Mouse (Mus musculus) adrenal gland, postnatal 4 days (tissue): Measurements from ENCODE around the gene Ndufa10. TPM values are rescaled to one million over a fixed set of nuclear protein-coding genes. Genes with fewer than 3 reads are reported as not detected.
"Not testable (repeated sequence)": the region's sequence is repeated elsewhere in the genome, so short reads cannot be mapped to it uniquely, and the experiment has no call there.

Source experiments
- DNase-seq, 2 experiments: peaks; one replicate each; pipeline ENCODE4 v3.0.0; 2021 to 2022; ENCODE audit warnings: low spot score in 2 of 2, mixed read lengths in 2 of 2
- long read RNA-seq, 2 experiments: library from polyadenylated mRNA; stranded (forward); transcript quantifications; one replicate each; pipeline ENCODE4 v2.0.0; 2021
- total RNA-seq, 2 experiments: library from RNA; stranded (reverse); gene quantifications; 2 replicates each; pipeline ENCODE4 v1.2.3; 2021

Gene Ndufa10
- total RNA-seq, result 100 to 1,000 TPM; 250 to 282 TPM
- long read RNA-seq, experiment 1, transcript Ndufa10-201 (10 exons, 2,020 nt), result major isoform, 204 of 225 reads
- long read RNA-seq, experiment 1, partial matches to known transcripts, result 3 of 225 reads
- long read RNA-seq, experiment 1, other reads (novel, unspliced or antisense), result 14 of 225 reads
- long read RNA-seq, experiment 2, transcript Ndufa10-201 (10 exons, 2,020 nt), result major isoform, 283 of 329 reads
- long read RNA-seq, experiment 2, partial matches to known transcripts, result 7 of 329 reads
- long read RNA-seq, experiment 2, other reads (novel, unspliced or antisense), result 32 of 329 reads

GRCm38 (mm10) chr1:92473165-92474041 is at the start of gene Ndufa10:
Gene Ndufa10 (minus strand): TSS chr1:92473860.
- DNase-seq, result peak; percentile 88 to 89

- no peak for DNase-seq
Measured at GRCm38 (mm10) chr1:92521376-92521775, 47.7 kb upstream of the Ndufa10 start.

- DNase-seq, result no peak
Measured at GRCm38 (mm10) chr1:92519046-92519445, 45.4 kb upstream of the Ndufa10 start.

GRCm38 (mm10) chr1:92518561-92518960 is 44.9 kb upstream of the Ndufa10 start, which contains the start of gene Olfr1414:
Gene Olfr1414 (minus strand): TSS chr1:92518661.
- no peak for DNase-seq

- no peak for DNase-seq
Measured at GRCm38 (mm10) chr1:92515390-92515789, 41.7 kb upstream of the Ndufa10 start.

GRCm38 (mm10) chr1:92511646-92512045 is 38.0 kb upstream of the Ndufa10 start:
- not testable (repeated sequence) for DNase-seq

- DNase-seq, result no peak
Measured at GRCm38 (mm10) chr1:92496001-92496400, 22.3 kb upstream of the Ndufa10 start, which contains the start of gene Olfr1415. Gene Olfr1415 (minus strand): TSS chr1:92496101.

- no peak for DNase-seq
Measured at GRCm38 (mm10) chr1:92485013-92485412, 11.4 kb upstream of the Ndufa10 start, which contains the start of gene Olfr1416. Gene Olfr1416 (minus strand): TSS chr1:92485113.

GRCm38 (mm10) chr1:92474066-92474578 is 462 bp upstream of the Ndufa10 start:
- no peak for DNase-seq

GRCm38 (mm10) chr1:92468891-92469290 is 4.8 kb downstream of the Ndufa10 start:
- DNase-seq, result no peak

GRCm38 (mm10) chr1:92458416-92458815 is 15.2 kb downstream of the Ndufa10 start:
- no peak for DNase-seq

- DNase-seq, result no peak
Measured at GRCm38 (mm10) chr1:92457758-92458157, 15.9 kb downstream of the Ndufa10 start.

- DNase-seq, result no peak
Measured at GRCm38 (mm10) chr1:92453751-92454445, 19.8 kb downstream of the Ndufa10 start.

GRCm38 (mm10) chr1:92448293-92448692 is 25.4 kb downstream of the Ndufa10 start:
- DNase-seq, result no peak

- peak in 1 of 2 experiments; percentile 18 for DNase-seq
Measured at GRCm38 (mm10) chr1:92441453-92442063, 32.1 kb downstream of the Ndufa10 start.

- DNase-seq, result no peak
Measured at GRCm38 (mm10) chr1:92440066-92440750, 33.5 kb downstream of the Ndufa10 start.

GRCm38 (mm10) chr1:92437678-92438271 is 35.9 kb downstream of the Ndufa10 start:
- DNase-seq, result no peak

GRCm38 (mm10) chr1:92436831-92437321 is 36.8 kb downstream of the Ndufa10 start:
- DNase-seq, result no peak

GRCm38 (mm10) chr1:92434986-92435385 is 38.7 kb downstream of the Ndufa10 start:
- no peak for DNase-seq
